Mouse (Mus musculus) hindbrain, embryonic 14.5 days (tissue): Measurements from ENCODE around the gene Hectd4. TPM values are rescaled to one million over a fixed set of nuclear protein-coding genes. Genes with fewer than 3 reads are reported as not detected.
"Not testable (repeated sequence)": the region's sequence is repeated elsewhere in the genome, so short reads cannot be mapped to it uniquely, and the experiment has no call there.

ENCODE experiments used
- ATAC-seq: fragments of 200-750 bp; cut with Nextera tagmentation; 2 replicates; pipeline ENCODE4 v1.8.0; 2017; ENCODE audit warnings: moderate number of reproducible peaks, mild to moderate bottlenecking, moderate TSS enrichment, moderate library complexity; ENCODE audit not compliant: low FRiP score
- DNase-seq: peaks from one replicate; pipeline ENCODE4 v3.0.0-alpha.2; 2015; ENCODE audit warnings: low spot score
- H3K27ac ChIP-seq: fragments of 300-500 bp; sonication (generic); 2 replicates; pipeline ENCODE4 v1.5.1; 2014; ENCODE audit warnings: mild to moderate bottlenecking, moderate library complexity
- H3K27me3 ChIP-seq: fragments of 300-500 bp; sonication (generic); 2 replicates; pipeline ENCODE4 v1.6.1; 2014; ENCODE audit warnings: mild to moderate bottlenecking, low read length, mixed read lengths; ENCODE audit not compliant: control insufficient read depth, insufficient read depth
- H3K36me3 ChIP-seq: fragments of 300-500 bp; sonication (generic); replicated peaks from 2 replicates; pipeline ENCODE4 v1.6.1; 2014; ENCODE audit not compliant: control insufficient read depth, insufficient read depth
- H3K4me1 ChIP-seq: fragments of 300-500 bp; sonication (generic); replicated peaks from 2 replicates; pipeline ENCODE4 v1.6.1; 2014; ENCODE audit warnings: antibody characterized with exemption, low read length, mixed read lengths; ENCODE audit not compliant: control insufficient read depth, insufficient read depth
- H3K4me2 ChIP-seq: fragments of 300-500 bp; sonication (generic); replicated peaks from 2 replicates; pipeline ENCODE4 v1.6.1; 2014; ENCODE audit warnings: mild to moderate bottlenecking, moderate library complexity
- H3K4me3 ChIP-seq: fragments of 300-500 bp; sonication (generic); replicated peaks from 2 replicates; pipeline ENCODE4 v1.5.1; 2014; ENCODE audit warnings: mild to moderate bottlenecking, low read length
- H3K9ac ChIP-seq: fragments of 300-500 bp; sonication (generic); 2 replicates; pipeline ENCODE4 v1.6.1; 2014
- H3K9me3 ChIP-seq: fragments of 300-500 bp; sonication (generic); 2 replicates; pipeline ENCODE4 v1.6.1; 2016; ENCODE audit warnings: low read length; ENCODE audit not compliant: control insufficient read depth
- WGBS: fragments of 180-500 bp; shearing (Covaris S2); extraction: QIAGEN DNeasy Blood & Tissue Kit; methylation state at CpG from one replicate; pipeline ENCODE4 v1.1.7; 2014; 5-methylcytosine and 5-hydroxymethylcytosine counted together
- polyA plus RNA-seq: library from polyadenylated mRNA; unstranded; fragments of >200 nt; fragmentation: Nextera tagmentation; extraction: Ambion mirVana; gene quantifications from 2 replicates; pipeline ENCODE4 v1.2.1, GENCODE M21; 2014

The Hectd4 gene
- polyA plus RNA-seq, 1 experiment from 2014 or later = 34.1 TPM

DNA sequence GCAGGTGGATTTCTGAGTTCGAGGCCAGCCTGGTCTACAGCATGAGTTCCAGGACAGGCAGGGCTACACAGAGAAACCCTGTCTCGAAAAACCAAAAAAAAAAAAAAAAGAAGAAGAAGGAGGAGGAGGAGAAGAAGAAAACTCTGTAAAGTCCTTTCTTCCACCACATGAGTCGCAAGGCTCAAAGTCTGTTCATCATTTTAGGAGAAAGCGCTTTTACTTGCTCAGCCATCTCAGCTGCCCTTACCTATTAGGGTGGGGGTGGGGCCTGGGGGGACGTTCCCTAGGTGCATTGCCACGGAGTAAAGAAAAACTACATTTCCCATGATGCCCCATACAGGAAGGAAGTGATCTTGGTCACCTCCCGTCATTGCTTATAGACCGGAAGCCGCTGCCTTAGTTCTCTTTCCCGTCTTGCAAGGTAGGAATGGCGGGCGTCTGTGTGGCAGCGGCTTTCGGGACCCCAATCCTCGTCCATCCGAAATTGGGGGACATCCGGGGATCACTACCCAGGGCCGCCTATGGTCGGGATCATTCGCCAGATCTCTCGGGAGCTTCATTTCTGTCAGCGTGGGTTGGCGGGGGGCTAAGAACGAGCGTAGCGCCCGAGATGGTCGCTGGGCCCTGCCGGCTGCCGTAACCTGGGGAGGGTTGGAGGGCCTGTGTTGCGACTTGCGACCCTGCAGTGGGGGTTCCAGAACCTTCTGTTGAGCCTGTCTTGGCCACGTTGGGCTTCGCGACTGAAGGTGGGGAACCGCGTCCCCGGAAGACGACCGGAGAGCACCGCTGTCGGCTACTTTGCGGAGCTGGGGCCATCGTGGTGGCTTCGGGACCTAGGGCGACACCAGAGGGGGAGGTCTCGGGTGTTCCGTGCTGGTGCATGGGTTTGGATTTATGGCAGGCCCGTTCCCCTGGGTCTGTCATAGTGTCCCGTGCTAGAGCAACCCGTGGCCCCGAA is 15.6 kb upstream of the Hectd4 start, which contains the start of gene Rpl6:
Rpl6 (plus strand) TSS at position 350 of the 958 bp plus-strand sequence.
- Histone ChIP-seq H3K4me2 (peak within 1 kb of the TSS; percentile 83), H3K27ac (peak within 1 kb of the TSS; percentile 83), H3K4me3 (peak within 1 kb of the TSS; percentile 82), H3K9ac (peak within 1 kb of the TSS; percentile 98), H3K9me3 (no peaks in the 10 kb centered on the region), H3K4me1 (peaks cover 14% of the 10 kb centered on the region; the same call in 1 of the 2 replicates), H3K27me3 (no peaks in the 10 kb centered on the region), H3K36me3 (peaks cover 39% of the 10 kb centered on the region)
- 2% methylated on average over 52 of the region's 52 CpGs for WGBS
- peak; percentile 89 for DNase-seq
- ATAC-seq = peak; percentile 89

DNA sequence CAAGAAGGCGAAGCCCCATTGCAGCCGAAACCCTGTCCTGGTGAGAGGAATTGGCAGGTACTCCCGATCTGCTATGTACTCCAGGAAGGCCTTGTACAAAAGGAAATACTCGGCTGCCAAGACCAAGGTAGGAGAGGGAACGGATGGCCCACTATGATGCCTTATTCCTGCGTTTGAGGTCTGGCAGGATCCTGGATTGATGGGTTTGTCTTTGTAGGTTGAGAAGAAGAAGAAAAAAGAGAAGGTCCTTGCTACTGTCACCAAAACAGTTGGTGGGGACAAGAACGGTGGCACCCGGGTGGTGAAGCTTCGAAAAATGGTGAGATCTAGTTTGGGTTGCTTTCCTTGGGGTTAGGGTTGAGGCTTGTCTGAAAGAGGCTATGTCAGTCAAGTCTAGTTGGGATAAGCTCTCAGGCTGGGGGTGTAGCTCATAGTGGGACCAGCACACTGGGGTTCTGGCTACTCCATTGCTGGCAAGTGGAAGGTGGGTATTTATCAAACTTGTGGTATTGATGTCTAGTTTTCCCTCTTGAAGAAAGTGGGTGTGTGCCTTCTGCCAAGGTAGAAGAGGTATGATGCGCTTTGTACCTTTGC is 14.4 kb upstream of the Hectd4 start:
- H3K4me1 ChIP-seq = peaks cover 14% of the 10 kb centered on the region; the same call in 1 of the 2 replicates
- ATAC-seq, DNase-seq, H3K27me3 ChIP-seq, H3K9me3 ChIP-seq, H3K27ac ChIP-seq: not testable (repeated sequence)
- H3K4me2 ChIP-seq = peak overlapping the region; percentile 83
- peaks cover 52% of the 10 kb centered on the region for H3K36me3 ChIP-seq
- 84% methylated on average over 7 of the region's 10 CpGs for WGBS
- peak overlapping the region; percentile 82; the same call in 1 of the 2 replicates for H3K4me3 ChIP-seq
- H3K9ac ChIP-seq = peak overlapping the region; percentile 98

DNA sequence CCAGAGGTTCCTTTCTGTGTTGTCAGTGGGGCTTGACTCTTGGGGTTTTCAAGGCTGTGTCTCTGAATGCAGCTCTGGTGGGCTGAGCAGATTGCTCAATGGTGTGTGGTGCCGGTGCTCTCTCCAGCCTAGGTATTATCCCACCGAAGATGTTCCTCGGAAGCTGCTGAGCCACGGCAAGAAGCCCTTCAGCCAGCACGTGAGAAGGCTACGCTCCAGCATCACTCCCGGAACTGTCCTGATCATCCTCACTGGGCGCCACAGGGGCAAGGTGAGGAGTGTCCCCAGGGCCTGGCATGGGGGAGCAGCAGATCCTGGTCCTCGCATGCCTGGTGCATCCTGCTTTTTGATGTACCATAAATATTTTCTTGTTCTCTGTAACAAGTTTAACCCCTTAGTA is 13.5 kb upstream of the Hectd4 start:
- Histone ChIP-seq H3K27ac (no peak overlapping the region), H3K9ac (no peak overlapping the region), H3K27me3 (no peaks in the 10 kb centered on the region), H3K4me2 (no peak overlapping the region), H3K4me1 (peaks cover 14% of the 10 kb centered on the region; the same call in 1 of the 2 replicates), H3K4me3 (no peak overlapping the region), H3K9me3 (no peaks in the 10 kb centered on the region), H3K36me3 (peaks cover 61% of the 10 kb centered on the region)
- WGBS = 86% methylated on average over 9 of the region's 9 CpGs
- DNase-seq (no peak), ATAC-seq (no peak)

DNA sequence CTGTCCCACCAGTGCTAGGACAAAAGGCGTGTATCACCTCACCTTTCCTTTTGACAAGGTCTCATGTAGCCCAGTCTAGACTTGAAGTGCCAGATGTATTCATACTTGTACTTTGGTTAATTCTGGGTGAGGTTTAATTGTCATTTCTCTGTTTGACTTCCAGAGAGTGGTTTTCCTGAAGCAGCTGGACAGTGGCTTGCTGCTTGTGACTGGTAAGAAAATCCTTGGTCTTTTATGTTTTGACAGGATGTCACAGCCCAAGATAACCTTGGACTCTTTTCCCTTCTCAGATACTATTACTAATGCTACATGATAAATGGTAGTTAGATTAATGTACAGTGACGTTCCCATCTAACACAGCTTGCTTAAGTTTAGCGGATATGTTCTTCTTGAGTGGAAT is 13.0 kb upstream of the Hectd4 start:
- Histone ChIP-seq H3K9me3 (no peaks in the 10 kb centered on the region), H3K36me3 (peaks cover 65% of the 10 kb centered on the region), H3K4me3 (no peak overlapping the region), H3K27ac (no peak overlapping the region), H3K4me1 (peaks cover 14% of the 10 kb centered on the region; the same call in 1 of the 2 replicates), H3K4me2 (no peak overlapping the region), H3K9ac (no peak overlapping the region), H3K27me3 (no peaks in the 10 kb centered on the region)
- ATAC-seq (no peak), DNase-seq (no peak)
- WGBS = 90% methylated on average over 3 of the region's 3 CpGs

DNA sequence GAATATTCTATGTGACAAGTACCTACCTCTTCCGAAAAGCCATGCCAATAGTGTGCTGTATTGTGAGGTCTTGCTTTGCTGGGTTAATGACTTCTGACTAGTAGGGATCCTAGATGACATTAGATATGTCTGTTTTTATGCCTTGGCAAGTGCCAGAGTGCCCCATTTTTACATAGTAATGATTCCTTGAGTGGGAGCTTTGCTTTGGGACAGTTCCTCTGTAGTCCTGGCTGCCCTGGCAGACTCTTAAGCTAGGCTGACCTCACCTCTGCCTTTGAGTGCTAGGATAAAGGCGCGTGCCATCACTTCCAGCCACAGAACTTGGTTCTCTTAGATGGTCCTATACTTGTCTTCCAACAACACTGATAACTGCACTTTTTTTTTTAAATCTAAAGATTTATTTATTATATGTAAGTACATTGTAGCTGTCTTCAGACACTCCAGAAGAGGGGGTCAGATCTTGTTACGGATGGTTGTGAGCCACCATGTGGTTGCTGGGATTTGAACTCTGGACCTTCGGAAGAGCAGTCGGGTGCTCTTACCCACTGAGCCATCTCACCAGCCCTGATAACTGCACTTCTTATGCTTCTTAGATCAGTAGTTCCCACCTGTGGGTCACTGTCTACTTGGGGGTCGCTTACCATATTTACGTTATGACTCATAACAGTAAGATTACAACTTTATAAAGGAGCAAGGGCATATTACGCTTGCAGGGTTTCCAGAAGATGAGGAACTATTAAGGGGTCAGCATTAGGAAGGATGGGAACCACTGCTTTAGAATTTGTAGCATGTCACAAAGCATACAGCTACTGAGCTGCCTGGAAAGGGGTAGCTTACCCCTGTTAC is 10.0 kb upstream of the Hectd4 start:
- no peaks in the 10 kb centered on the region for H3K27me3 ChIP-seq
- 95% methylated on average over 9 of the region's 9 CpGs for WGBS
- peaks cover 14% of the 10 kb centered on the region; the same call in 1 of the 2 replicates for H3K4me1 ChIP-seq
- no peak overlapping the region for H3K9ac ChIP-seq
- H3K4me2 ChIP-seq = no peak overlapping the region
- H3K9me3 ChIP-seq = no peaks in the 10 kb centered on the region
- no peak for DNase-seq
- peaks cover 79% of the 10 kb centered on the region for H3K36me3 ChIP-seq
- H3K27ac ChIP-seq = no peak overlapping the region
- no peak overlapping the region for H3K4me3 ChIP-seq
- ATAC-seq = no peak

DNA sequence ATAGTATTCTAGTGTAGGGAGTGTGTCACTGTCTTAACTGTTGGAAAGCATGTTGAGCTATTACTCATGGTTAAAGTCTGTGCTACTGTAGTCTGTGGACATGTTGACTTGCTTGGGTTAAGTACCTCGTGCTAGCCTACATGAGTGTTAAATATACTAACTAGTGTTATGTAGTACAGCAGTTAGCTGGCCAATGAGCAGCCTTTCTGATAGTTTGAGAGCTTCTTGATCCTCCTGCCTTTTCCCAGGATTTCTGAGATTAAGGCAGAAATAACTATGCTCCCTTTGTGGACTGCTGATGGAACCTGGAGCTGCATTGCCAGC is 9.5 kb upstream of the Hectd4 start:
- Histone ChIP-seq H3K4me2 (no peak overlapping the region), H3K27me3 (no peaks in the 10 kb centered on the region), H3K9ac (no peak overlapping the region), H3K4me3 (no peak overlapping the region), H3K9me3 (no peaks in the 10 kb centered on the region), H3K36me3 (peaks cover 78% of the 10 kb centered on the region), H3K27ac (no peak overlapping the region), H3K4me1 (peaks cover 8% of the 10 kb centered on the region; the same call in 1 of the 2 replicates)
- no peak for DNase-seq
- ATAC-seq = no peak
- 90% methylated on average over 1 of the region's 1 CpGs for WGBS

DNA sequence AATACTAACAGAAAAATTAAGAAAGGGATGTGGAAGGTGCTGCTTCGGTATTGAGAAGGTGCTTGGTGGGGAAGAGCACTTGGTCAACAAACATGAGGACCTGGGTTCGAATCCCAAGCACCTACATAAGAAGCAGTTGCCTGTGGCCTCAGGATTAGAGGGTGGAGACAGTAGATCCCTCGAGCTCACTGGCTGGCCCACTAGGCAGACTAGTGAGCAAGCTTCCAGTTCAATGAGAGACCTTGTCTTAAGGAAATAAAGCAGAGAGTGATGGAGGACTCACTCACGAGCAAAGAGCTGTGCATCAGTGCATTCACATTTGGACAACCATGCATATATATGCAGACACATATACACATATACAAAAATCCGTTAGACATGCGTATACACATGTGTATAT is 7.9 kb upstream of the Hectd4 start:
- Histone ChIP-seq H3K4me1 (no peaks in the 10 kb centered on the region), H3K9ac (no peak overlapping the region), H3K27ac (no peak overlapping the region), H3K9me3 (no peaks in the 10 kb centered on the region), H3K36me3 (peaks cover 62% of the 10 kb centered on the region), H3K4me2 (no peak overlapping the region), H3K4me3 (no peak overlapping the region), H3K27me3 (no peaks in the 10 kb centered on the region)
- WGBS = 93% methylated on average over 6 of the region's 6 CpGs
- DNase-seq (no peak), ATAC-seq (no peak)

DNA sequence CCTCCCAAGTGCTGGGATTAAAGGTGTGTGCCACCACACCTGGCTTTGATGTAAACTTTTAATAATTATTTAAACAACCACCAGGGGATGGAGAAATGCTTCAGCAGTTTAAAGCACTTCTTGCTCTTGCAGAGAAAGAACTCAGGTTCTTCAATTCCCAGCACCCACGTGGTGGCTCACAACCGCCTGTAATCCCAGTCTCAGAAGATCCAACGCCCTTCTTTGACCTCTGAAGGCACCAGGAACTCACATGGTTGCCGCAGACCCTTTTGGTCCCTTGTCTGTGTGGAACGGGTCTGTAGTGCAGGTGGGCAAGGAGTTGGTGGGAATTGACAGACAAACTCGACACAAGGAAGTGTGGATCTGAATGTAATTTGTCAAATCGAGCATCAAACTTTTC is 5.3 kb upstream of the Hectd4 start:
- Histone ChIP-seq H3K4me3 (no peak overlapping the region), H3K9me3 (no peaks in the 10 kb centered on the region), H3K27ac (no peak overlapping the region), H3K4me1 (no peaks in the 10 kb centered on the region), H3K36me3 (peaks cover 36% of the 10 kb centered on the region), H3K27me3 (no peaks in the 10 kb centered on the region), H3K9ac (no peak overlapping the region), H3K4me2 (no peak overlapping the region)
- ATAC-seq = no peak
- WGBS = 59% methylated on average over 7 of the region's 7 CpGs
- no peak for DNase-seq
